Mouse (Mus musculus) liver, embryonic 11.5 days (tissue): ENCODE data around the gene Alkbh1. TPM values are rescaled to one million over a fixed set of nuclear protein-coding genes. Genes with fewer than 3 reads are reported as not detected.

Experiments used
- ATAC-seq: fragments of 200-750 bp; cut with Nextera tagmentation; replicated peaks from 2 replicates; pipeline ENCODE4 v1.8.0; 2017; ENCODE audit warnings: moderate number of reproducible peaks, mild to moderate bottlenecking, moderate TSS enrichment, moderate library complexity; ENCODE audit not compliant: low FRiP score
- DNase-seq: peaks from one replicate; pipeline ENCODE4 v3.0.0-alpha.2; 2017; ENCODE audit warnings: low spot score
- H3K27ac ChIP-seq: fragments of 300-500 bp; sonication (generic); 2 replicates; pipeline ENCODE4 v1.5.1; 2014; ENCODE audit warnings: mild to moderate bottlenecking, low read depth, low read length, control low read depth
- H3K27me3 ChIP-seq: fragments of 300-500 bp; sonication (generic); replicated peaks from 2 replicates; pipeline ENCODE4 v1.6.1; 2014; ENCODE audit warnings: low read length, mixed read lengths; ENCODE audit not compliant: control insufficient read depth, insufficient read depth
- H3K36me3 ChIP-seq: fragments of 300-500 bp; sonication (generic); 2 replicates; pipeline ENCODE4 v1.6.1; 2014; ENCODE audit warnings: mild to moderate bottlenecking, low read length, moderate library complexity, mixed read lengths; ENCODE audit not compliant: control insufficient read depth, insufficient read depth
- H3K4me1 ChIP-seq: fragments of 300-500 bp; sonication (generic); replicated peaks from 2 replicates; pipeline ENCODE4 v1.6.1; 2014; ENCODE audit warnings: low read length, mixed read lengths; ENCODE audit not compliant: control insufficient read depth, insufficient read depth
- H3K4me2 ChIP-seq: fragments of 300-500 bp; sonication (generic); 2 replicates; pipeline ENCODE4 v1.6.1; 2014; ENCODE audit warnings: mild to moderate bottlenecking, control low read depth, moderate library complexity
- H3K4me3 ChIP-seq: fragments of 300-500 bp; sonication (generic); 2 replicates; pipeline ENCODE4 v1.5.1; 2014; ENCODE audit warnings: low read depth, low read length, control low read depth
- H3K9ac ChIP-seq: fragments of 300-500 bp; sonication (generic); 2 replicates; pipeline ENCODE4 v1.6.1; 2014; ENCODE audit warnings: low read depth, low read length, control low read depth
- H3K9me3 ChIP-seq: fragments of 300-500 bp; sonication (generic); 2 replicates; pipeline ENCODE4 v1.6.1; 2016; ENCODE audit warnings: low read length, inconsistent platforms, mixed read lengths; ENCODE audit not compliant: control insufficient read depth
- WGBS: fragments of 180-500 bp; shearing (Covaris S2); extraction: QIAGEN DNeasy Blood & Tissue Kit; methylation state at CpG from one replicate; pipeline ENCODE4 v1.1.7; 2014; 5-methylcytosine and 5-hydroxymethylcytosine counted together
- polyA plus RNA-seq: library from polyadenylated mRNA; unstranded; fragments of >200 nt; fragmentation: Nextera tagmentation; extraction: Ambion mirVana; gene quantifications from 2 replicates; pipeline ENCODE4 v1.2.1, GENCODE M21; 2014

Alkbh1 gene
- polyA plus RNA-seq, 1 experiment from 2014 or later: 64.9 TPM

DNA sequence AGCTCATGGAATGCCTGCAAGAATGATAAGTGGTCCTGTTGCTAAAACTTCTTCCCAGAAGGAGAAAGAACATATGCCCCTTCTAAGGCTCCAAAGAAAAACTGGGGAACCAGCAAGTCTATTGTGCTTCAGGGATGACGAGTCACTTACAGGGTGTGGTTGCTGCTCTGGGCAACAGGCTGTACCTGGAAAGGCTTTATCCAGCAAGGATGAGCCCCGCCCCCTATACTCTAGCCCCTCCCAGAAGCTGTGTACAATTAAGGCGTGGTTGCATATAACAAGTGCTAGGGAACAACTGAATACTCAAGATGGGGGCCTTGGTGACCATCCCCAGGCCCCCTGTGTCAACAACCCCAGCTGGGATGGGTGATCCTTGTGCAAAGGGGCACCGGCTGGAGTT is 34.7 kb downstream of the Alkbh1 start:
- Histone ChIP-seq H3K36me3 (no peaks in the 10 kb centered on the region), H3K4me2 (no peak overlapping the region), H3K4me1 (peaks cover 20% of the 10 kb centered on the region), H3K9me3 (no peaks in the 10 kb centered on the region), H3K27me3 (no peaks in the 10 kb centered on the region), H3K27ac (no peak overlapping the region), H3K4me3 (no peak overlapping the region), H3K9ac (no peak overlapping the region)
- DNase-seq (no peak), ATAC-seq (no peak)
- WGBS: 80% methylated on average over 4 of the region's 4 CpGs

DNA sequence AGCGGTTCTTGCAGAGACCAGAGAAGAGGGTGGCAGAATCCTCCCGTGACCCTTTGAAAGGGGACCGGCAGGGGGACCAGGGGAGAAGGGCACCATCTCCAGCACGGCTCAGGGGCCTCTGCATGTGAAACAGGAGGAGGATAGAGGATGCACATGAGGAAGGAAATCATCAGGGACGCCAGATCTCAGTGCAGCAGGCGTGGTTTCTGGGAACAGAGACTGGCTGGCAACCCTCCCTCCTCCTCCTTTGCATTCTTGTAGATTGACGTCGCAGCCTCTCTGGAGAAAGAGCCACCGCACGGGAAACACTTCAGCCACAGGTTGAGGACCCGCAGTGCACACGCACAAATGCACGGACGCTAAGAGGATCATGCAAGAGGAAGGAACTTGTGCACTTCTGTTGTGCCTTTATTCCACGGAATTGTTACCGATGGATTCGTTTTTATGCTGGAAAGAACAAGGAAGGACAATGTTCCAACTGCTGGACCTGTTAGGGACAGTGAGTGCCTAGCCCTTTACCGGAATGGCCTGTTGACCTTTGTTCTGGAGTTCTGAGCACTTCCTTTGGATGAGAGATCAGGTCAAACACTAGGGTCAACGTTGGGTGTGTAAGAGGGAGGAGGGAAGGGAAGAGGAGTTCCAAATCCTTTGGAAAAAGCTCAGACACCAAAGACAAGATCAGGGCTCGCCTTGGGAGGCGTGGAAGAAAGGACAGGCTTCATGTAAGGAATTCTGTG is 35.8 kb downstream of the Alkbh1 start:
- Histone ChIP-seq H3K9ac (no peak overlapping the region), H3K9me3 (no peaks in the 10 kb centered on the region), H3K4me3 (no peak overlapping the region), H3K36me3 (no peaks in the 10 kb centered on the region), H3K4me2 (peak overlapping the region; percentile 3), H3K4me1 (peaks cover 20% of the 10 kb centered on the region), H3K27me3 (no peaks in the 10 kb centered on the region), H3K27ac (peak overlapping the region; percentile 46)
- peak; percentile 58 for ATAC-seq
- WGBS: 24% methylated on average over 21 of the region's 21 CpGs
- DNase-seq: no peak

DNA sequence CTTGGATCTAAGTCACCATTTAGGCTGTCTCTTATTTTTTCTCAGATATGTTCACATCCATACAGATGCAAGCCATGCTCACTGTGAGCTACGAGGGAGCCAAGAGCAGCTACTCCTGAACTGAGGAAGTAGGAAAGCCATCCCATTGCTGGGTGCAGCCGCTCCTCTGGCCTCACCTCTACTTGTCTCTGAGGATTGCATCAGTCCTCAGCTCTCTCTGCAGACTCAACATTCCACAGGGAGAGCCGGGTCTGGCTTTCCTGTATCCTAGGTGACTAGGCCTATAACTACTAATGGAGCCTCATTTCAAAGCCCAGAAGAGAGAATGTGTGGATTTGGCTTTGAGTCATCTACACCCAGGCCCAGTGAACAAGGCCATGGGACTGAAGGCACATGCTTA is 38.1 kb downstream of the Alkbh1 start:
- DNase-seq (no peak), ATAC-seq (no peak)
- WGBS: 74% methylated on average over 3 of the region's 3 CpGs
- H3K36me3 ChIP-seq: no peaks in the 10 kb centered on the region
- H3K9me3 ChIP-seq: no peaks in the 10 kb centered on the region
- no peak overlapping the region for H3K9ac ChIP-seq
- H3K27ac ChIP-seq: no peak overlapping the region
- no peaks in the 10 kb centered on the region for H3K27me3 ChIP-seq
- peaks cover 15% of the 10 kb centered on the region for H3K4me1 ChIP-seq
- H3K4me2 ChIP-seq: no peak overlapping the region
- no peak overlapping the region for H3K4me3 ChIP-seq

DNA sequence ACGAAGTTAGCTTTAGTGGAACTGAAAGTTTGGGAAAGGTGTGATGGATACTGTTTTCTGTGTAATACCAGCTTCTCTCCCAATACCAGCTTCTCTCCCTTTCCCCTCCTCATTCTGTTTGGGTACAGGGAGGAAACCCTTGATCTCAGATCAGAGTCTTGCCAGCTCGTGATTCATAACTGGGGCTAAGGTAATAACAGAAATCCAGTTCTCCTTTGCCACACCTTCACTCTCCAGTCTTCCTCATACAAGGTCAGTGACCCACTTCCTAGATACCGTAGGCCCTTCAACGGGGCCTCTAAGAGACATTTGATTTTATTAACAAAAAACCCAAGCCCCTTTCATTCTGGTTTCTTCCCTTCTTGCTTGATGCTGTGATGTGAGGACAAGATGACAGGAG is 38.7 kb downstream of the Alkbh1 start:
- Histone ChIP-seq H3K27me3 (no peaks in the 10 kb centered on the region), H3K9me3 (no peaks in the 10 kb centered on the region), H3K4me3 (no peak overlapping the region), H3K9ac (no peak overlapping the region), H3K4me1 (peaks cover 15% of the 10 kb centered on the region), H3K27ac (no peak overlapping the region), H3K4me2 (no peak overlapping the region), H3K36me3 (no peaks in the 10 kb centered on the region)
- 85% methylated on average over 4 of the region's 4 CpGs for WGBS
- DNase-seq (no peak), ATAC-seq (no peak)

DNA sequence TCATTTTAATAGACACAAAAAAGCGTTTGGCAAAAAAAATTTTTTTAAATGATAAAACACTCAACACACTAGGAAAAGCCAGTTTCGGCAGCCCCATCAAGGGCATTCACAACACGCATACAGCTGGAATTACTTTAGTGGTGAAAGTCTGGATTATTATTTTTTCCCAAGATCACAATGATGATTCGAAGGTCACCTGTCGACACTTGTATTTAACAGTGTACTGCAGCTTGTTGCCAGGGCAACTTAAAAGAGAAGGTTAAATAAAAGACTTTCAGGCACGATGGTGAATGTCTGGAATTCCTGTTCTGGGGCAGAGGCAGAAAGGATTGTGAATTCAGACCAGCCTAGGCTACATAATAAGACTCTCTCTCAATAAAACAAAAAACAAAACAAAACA is 41.9 kb downstream of the Alkbh1 start:
- H3K9ac ChIP-seq: no peak overlapping the region
- H3K27ac ChIP-seq: no peak overlapping the region
- no peaks in the 10 kb centered on the region for H3K36me3 ChIP-seq
- no peaks in the 10 kb centered on the region for H3K27me3 ChIP-seq
- no peak for ATAC-seq
- no peak overlapping the region for H3K4me2 ChIP-seq
- no peak overlapping the region for H3K4me3 ChIP-seq
- H3K9me3 ChIP-seq: no peaks in the 10 kb centered on the region
- 73% methylated on average over 6 of the region's 6 CpGs for WGBS
- no peaks in the 10 kb centered on the region for H3K4me1 ChIP-seq
- no peak for DNase-seq

DNA sequence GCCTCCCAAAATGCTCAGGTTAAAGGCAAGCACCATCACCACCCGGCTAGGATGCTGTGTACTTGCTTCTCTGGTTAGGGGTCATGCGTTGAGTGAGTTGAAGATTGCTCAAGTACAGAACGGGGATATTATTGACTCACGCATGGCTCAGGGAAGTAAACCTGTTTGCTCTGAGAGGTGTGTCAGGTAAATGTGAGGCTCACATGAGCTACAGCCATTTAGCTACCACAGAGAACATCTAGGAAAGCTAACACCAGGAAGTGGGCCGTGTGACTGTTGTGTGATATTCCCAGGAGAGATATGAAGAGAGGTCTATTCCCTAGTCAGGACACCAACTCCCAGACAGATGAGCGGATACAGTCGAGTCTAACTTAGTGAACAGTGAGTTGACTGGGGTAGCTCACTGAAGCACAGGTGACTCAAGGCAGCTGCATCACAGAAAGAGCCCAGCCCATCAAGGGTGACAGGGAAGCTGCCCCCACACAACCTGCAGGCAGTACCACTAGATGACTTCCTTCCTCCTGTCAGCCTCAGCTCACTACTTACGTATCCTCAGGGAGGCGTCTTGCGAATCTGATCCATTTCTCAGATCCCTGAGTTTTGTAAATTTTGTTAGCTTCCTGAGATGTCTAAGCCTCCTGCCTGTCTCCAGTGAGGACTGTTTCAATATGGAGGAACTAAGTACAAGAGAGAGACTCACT is 44.5 kb downstream of the Alkbh1 start:
- no peaks in the 10 kb centered on the region for H3K9me3 ChIP-seq
- no peak overlapping the region for H3K4me3 ChIP-seq
- H3K27ac ChIP-seq: no peak overlapping the region
- 74% methylated on average over 10 of the region's 10 CpGs for WGBS
- no peak for DNase-seq
- H3K27me3 ChIP-seq: no peaks in the 10 kb centered on the region
- H3K36me3 ChIP-seq: no peaks in the 10 kb centered on the region
- no peak for ATAC-seq
- H3K4me1 ChIP-seq: no peaks in the 10 kb centered on the region
- H3K4me2 ChIP-seq: no peak overlapping the region
- no peak overlapping the region for H3K9ac ChIP-seq

DNA sequence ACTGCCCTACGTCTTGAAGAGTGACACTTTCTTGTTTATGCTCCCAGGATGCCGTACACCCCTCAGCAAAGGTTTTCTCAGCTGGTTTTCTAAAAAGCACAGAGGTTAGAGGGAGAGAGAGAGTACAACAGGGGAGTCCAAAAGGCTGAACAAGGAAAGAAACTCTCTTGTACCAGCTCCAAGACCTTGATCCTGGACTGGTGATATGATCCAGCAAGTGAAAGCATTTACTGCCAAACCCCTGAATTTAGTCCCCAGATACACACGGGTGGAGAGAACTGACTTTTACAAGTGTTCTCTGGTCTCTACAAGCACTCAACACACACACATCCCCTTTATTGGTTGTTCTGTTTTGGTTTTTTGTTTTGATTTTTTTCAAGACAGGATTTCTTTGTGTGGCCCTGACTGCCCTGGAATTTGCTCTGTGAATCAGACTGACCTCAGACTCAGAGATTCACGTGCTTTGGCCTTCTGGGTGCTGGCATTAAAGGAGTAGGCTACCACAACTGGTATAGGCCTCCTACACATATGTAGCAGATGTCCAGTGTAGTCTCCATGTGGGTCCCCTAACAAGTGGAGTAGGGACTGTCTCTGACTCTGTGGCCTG is 45.9 kb downstream of the Alkbh1 start:
- no peak for ATAC-seq
- no peak for DNase-seq
- Histone ChIP-seq H3K27ac (no peak overlapping the region), H3K4me1 (no peaks in the 10 kb centered on the region), H3K36me3 (no peaks in the 10 kb centered on the region), H3K9me3 (no peaks in the 10 kb centered on the region), H3K9ac (no peak overlapping the region), H3K4me2 (no peak overlapping the region), H3K4me3 (no peak overlapping the region), H3K27me3 (no peaks in the 10 kb centered on the region)
- 84% methylated on average over 4 of the region's 4 CpGs for WGBS

DNA sequence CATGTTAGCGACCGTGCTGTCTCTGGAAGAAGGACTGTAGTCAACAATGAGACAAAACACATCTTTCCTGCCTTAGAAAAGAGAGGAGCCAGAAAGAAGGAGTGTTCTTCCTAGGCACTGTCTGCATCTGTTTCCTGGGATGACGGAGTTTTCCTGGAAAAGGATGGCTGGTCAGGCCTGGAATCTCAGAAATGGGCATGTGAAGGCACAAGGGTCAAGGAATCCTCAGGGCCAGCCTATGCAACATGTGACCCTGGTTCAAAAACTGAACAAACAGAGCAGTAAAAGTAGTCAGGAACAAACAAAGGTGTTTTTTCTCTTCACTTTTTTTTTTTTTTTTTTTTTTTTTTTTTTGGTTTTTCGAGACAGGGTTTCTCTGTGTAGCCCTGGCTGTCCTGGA is 46.7 kb downstream of the Alkbh1 start:
- no peak for DNase-seq
- no peak overlapping the region for H3K4me2 ChIP-seq
- H3K9ac ChIP-seq: no peak overlapping the region
- no peaks in the 10 kb centered on the region for H3K4me1 ChIP-seq
- ATAC-seq: no peak
- no peaks in the 10 kb centered on the region for H3K27me3 ChIP-seq
- 89% methylated on average over 4 of the region's 4 CpGs for WGBS
- H3K4me3 ChIP-seq: no peak overlapping the region
- no peak overlapping the region for H3K27ac ChIP-seq
- no peaks in the 10 kb centered on the region for H3K36me3 ChIP-seq
- H3K9me3 ChIP-seq: no peaks in the 10 kb centered on the region

DNA sequence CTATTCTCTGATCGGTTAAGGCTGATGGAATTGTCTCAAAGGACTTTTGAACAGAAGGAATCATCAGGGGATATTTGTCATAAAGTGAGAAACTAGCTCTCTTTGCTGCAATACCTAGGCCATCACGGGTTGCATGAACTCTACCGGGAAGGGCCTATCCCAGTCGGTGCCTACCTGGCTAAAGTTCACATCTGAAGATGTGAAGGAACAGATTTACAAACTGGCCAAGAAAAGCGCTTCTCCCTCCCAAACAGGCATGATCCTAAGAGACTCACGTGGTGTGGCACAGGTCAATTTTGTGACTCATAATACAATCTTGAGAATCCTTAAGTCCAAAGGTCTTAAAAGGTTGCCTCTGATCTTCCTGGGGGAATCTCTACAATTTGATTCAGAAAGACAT is 49.5 kb downstream of the Alkbh1 start:
- Histone ChIP-seq H3K4me2 (no peak overlapping the region), H3K27me3 (no peaks in the 10 kb centered on the region), H3K9me3 (no peaks in the 10 kb centered on the region), H3K9ac (no peak overlapping the region), H3K4me3 (no peak overlapping the region), H3K36me3 (no peaks in the 10 kb centered on the region), H3K27ac (no peak overlapping the region), H3K4me1 (no peaks in the 10 kb centered on the region)
- ATAC-seq (no peak), DNase-seq (no peak)
- 88% methylated on average over 6 of the region's 6 CpGs for WGBS
